Mouse (Mus musculus) naive thymus-derived CD4-positive, alpha-beta T cell, adult 5 months (primary cell): ENCODE data around the gene Zfr2. TPM values are rescaled to one million over a fixed set of nuclear protein-coding genes. Genes with fewer than 3 reads are reported as not detected.

ENCODE experiments used
- polyA plus RNA-seq: library from polyadenylated mRNA; unstranded; fragments of 100-300 nt; shearing (Covaris generic); gene quantifications from one replicate; pipeline ENCODE4 v1.2.1, GENCODE M21; 2017

The Zfr2 gene
- 4.1 TPM for polyA plus RNA-seq

DNA sequence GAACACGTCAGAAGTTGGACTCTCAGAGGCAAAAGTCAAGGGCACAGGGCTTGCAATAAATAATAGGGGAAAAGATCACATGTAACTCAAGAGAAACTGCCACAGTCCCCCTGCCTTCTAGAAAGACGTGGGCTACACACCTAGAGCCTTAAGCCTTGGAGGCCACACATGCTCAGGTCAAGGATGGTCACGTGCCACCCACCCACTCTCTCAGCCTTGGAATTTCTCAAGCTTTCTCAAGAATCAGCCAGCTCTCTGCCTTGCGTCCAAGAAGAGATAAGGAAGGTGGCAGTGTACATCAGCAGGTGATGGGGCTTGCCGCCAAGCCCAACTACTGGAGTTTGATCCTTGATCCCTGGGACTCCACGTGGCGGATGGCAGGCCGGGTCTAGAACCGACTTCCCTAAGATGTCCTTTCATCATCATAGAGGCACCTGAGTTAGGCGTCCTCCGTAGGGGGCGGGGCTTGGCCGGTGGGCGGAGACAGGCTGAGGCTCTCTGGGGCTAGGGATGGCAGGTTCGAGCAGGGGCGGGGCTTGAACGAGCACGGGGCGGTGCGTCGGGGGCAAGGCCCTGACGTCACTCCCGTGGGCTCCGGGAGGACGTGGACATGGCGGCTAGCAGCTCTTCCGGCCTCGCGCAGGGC, at the start of gene Zfr2:
Gene Zfr2, plus strand, starts transcription at position 576 of the 646 bp plus-strand sequence.

DNA sequence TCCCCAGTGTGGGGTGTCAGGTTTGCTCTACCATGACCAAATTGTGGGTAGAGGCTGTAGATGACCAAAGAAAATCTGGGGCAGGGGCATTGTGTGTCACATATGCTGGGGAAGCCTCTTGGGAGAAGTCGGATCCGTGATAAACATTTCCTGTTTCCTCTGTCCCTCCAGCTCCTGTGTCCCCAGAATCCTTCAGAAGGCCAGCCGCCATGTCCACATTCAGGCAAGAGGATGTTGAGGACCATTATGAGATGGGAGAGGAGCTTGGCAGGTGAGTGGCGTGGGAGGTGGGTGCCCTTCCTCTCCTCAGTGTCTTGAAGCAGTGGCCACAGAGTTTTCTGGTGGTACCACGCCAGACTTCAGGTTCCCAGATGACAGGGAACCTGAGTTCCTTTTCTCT, 49.1 kb upstream of the Zfr2 start, which contains the start of gene 4930442H23Rik:
Gene 4930442H23Rik, minus strand, starts transcription at position 45 of the 400 bp plus-strand sequence.

GRCm38 (mm10) chr10:81201807-81202758, 30.9 kb upstream of the Zfr2 start, which contains the start of gene Nmrk2:
Gene Nmrk2, minus strand, starts transcription at chr10:81202051.

GRCm38 (mm10) chr10:81230438-81231332, 2.3 kb upstream of the Zfr2 start, which contains the start of gene Atcay:
Gene Atcay, minus strand, starts transcription at chr10:81230833.

DNA sequence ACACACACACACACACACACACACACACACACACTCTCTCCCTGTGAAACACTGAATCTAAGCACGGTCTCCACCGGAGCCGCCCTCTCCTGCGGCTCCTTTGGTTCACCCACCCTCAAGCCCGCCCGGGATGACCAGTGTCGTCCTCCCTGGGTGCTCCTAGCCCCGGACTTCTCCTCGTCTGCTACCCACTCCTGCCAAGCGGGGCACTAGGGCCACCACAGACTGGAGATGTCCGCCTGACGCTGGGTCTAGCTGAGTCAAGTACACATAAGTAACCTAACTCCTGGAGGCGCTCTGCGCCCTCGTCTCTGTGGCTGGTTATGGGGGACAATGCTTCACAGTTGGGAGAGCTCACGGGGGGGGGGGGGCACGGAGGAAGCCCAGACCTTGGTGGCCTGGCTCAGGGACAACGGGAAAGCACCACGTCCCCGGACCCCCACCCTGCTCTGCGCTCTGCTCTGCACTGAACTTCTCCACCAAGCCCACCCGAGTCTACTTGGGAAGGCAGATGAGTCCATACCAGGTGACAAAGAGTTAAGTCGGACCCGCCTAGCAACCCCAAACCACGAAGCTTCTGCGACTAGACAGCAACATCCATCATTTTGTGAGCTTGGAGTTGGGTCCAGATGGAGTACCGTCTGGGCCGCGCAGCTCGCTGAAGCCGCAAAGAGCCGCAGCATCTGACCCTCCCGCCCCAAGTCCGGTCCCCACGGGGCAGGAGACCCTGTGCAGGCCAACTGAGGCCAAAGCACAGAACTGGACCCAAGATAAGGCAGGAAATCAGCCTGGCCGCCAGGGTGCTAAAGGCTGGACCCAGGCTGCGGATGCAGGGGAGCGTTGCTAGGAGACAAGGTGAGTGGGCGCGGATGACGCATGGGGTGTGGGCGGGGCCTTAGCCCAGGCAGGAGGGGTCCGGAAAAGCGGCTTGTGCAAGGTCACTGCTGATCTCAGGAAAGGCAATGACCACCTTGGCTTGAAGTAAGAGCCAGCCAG, 19.8 kb downstream of the Zfr2 start, which contains the start of gene Matk:
Gene Matk, plus strand, starts transcription at position 512 of the 996 bp plus-strand sequence.

DNA sequence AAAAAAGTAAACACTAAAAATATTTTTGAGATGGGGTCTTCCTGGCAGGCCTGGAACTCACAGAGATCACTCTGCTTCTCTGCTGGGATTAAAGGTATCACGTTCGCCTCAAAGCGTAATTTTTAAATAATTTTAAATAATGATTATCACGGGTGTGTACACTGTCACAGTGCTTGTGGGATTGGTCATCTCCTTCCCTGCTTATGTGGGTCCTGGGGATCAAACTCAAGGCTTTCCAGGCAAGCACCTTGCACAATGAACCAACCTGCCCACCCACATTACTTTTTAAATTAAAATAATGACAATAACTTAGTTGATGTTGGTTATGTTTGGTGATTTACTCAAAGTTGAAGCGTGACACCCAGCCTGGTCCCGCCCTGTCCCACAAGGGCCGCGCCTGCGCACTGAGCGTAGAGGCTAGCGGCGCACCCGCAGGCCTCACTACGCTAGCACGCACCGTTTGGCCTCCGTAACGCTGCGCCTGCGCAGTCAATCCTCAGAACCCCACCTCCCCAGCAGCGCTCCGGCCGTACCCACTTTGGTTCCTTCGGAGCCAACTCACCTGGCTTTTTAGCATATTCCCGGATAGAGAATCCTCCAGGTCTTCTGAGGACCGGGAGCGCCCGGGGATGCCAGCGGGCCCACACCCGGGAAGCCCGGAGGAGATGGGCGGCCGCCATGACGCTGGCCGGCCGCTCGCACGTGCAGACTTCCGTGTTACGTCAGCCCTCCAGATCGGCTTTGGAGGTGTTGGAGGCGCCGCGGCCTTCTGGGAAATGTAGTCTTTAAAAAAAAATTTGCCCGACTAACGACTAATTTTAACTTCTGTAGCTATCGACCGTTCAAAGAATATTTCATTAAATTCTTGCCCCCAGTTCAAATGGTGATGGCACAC, 33.5 kb downstream of the Zfr2 start, which contains the start of the genes Mrpl54 and Apba3:
Gene Mrpl54, minus strand, starts transcription at position 724 of the 895 bp plus-strand sequence.
Gene Apba3, plus strand, starts transcription at position 750 of the 895 bp plus-strand sequence.

GRCm38 (mm10) chr10:81291511-81292104, 58.7 kb downstream of the Zfr2 start, which contains the start of gene Tjp3:
Gene Tjp3, minus strand, starts transcription at chr10:81291581.

DNA sequence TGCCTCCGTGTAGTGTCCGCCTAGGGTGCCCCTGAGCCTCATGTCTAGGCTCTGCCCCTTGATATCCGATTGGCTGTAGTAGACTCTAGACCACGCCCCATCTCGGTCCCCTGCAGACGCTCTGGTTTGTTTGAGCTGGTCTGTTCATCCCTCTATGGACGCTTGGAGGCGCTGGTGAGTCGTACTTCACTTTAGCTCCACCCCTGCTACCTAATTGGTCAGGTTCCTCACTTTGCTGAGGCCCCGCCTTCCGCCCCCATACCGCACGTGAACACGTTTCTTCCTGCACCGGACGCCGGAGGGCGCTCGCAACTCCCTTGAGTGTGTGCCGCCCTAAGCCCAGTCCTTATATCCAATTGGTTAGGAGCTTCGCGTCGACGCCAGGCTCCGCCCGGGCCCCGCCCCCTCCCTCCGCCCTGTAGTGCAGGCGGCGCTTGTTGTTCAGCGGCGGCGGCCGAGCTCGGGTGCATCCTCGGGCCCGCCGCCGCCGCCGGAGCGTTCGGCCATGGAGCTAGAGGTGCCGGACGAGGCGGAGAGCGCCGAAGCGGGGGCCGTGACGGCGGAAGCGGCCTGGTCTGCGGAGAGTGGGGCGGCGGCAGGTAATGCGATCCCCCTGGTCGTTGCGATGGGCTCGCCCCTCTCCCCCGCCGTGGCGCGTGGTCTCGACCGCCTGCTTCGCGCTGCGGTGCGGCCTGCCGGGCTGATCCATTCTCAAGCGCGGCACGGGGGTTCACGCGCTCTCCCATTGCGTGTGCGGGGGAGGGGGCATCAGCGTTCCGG, 59.8 kb downstream of the Zfr2 start, which contains the start of gene Pip5k1c:
Gene Pip5k1c, plus strand, starts transcription at position 410 of the 780 bp plus-strand sequence.

Other genes with a start within 250 kb of the Zfr2 start
- not detected for gene Gng7, start 218.2 kb upstream of the Zfr2 start, polyA plus RNA-seq
- gene Diras1, start 207.5 kb upstream of the Zfr2 start, polyA plus RNA-seq, result not detected
- gene Slc39a3, start 195.7 kb upstream of the Zfr2 start, polyA plus RNA-seq, result 14.7 TPM
- 68.7 TPM for gene Sgta, start 173.0 kb upstream of the Zfr2 start, polyA plus RNA-seq
- 6.5 TPM for gene Thop1, start 163.1 kb upstream of the Zfr2 start, polyA plus RNA-seq
- gene Creb3l3, start 134.3 kb upstream of the Zfr2 start, polyA plus RNA-seq, result not detected
- 160 TPM for gene Map2k2, start 127.2 kb upstream of the Zfr2 start, polyA plus RNA-seq
- 68.2 TPM for gene Zbtb7a, start 97.9 kb upstream of the Zfr2 start, polyA plus RNA-seq
- 41.3 TPM for gene Pias4, start 65.2 kb upstream of the Zfr2 start, polyA plus RNA-seq
- gene Eef2, start 56.5 kb upstream of the Zfr2 start, polyA plus RNA-seq, result 1,105 TPM
- 83.9 TPM for gene Dapk3, start 50.1 kb upstream of the Zfr2 start, polyA plus RNA-seq
- 0.39 TPM for gene 4930442H23Rik, start 49.3 kb upstream of the Zfr2 start, polyA plus RNA-seq
- not detected for gene Nmrk2, start 31.1 kb upstream of the Zfr2 start, polyA plus RNA-seq
- gene Atcay, start 2.3 kb upstream of the Zfr2 start, polyA plus RNA-seq, result 0.21 TPM
- gene Matk, start 19.8 kb downstream of the Zfr2 start, polyA plus RNA-seq, result 35.8 TPM
- gene Mrpl54, start 33.8 kb downstream of the Zfr2 start, polyA plus RNA-seq, result 119 TPM
- gene Apba3, start 33.8 kb downstream of the Zfr2 start, polyA plus RNA-seq, result 42.8 TPM
- gene Tjp3, start 58.4 kb downstream of the Zfr2 start, polyA plus RNA-seq, result 11.2 TPM
- 105 TPM for gene Pip5k1c, start 59.8 kb downstream of the Zfr2 start, polyA plus RNA-seq
- gene Cactin, start 87.9 kb downstream of the Zfr2 start, polyA plus RNA-seq, result 70.7 TPM
- 43.5 TPM for gene Tbxa2r, start 95.6 kb downstream of the Zfr2 start, polyA plus RNA-seq
- gene Gipc3, start 110.1 kb downstream of the Zfr2 start, polyA plus RNA-seq, result not detected
- 26.7 TPM for gene Hmg20b, start 117.3 kb downstream of the Zfr2 start, polyA plus RNA-seq
- gene Mfsd12, start 124.3 kb downstream of the Zfr2 start, polyA plus RNA-seq, result 4.4 TPM
- 0.62 TPM for gene 4930404N11Rik, start 132.7 kb downstream of the Zfr2 start, polyA plus RNA-seq
- gene Fzr1, start 145.4 kb downstream of the Zfr2 start, polyA plus RNA-seq, result 40.3 TPM
- 50.0 TPM for gene Dohh, start 151.3 kb downstream of the Zfr2 start, polyA plus RNA-seq
- gene Gm48551, start 151.3 kb downstream of the Zfr2 start, polyA plus RNA-seq, result 2.8 TPM
- gene Gm48552, start 155.8 kb downstream of the Zfr2 start, polyA plus RNA-seq, result 0.90 TPM
- gene Smim24, start 159.9 kb downstream of the Zfr2 start, polyA plus RNA-seq, result 1.7 TPM
- 16.5 TPM for gene Nfic, start 222.5 kb downstream of the Zfr2 start, polyA plus RNA-seq
- not detected for gene Celf5, start 249.6 kb downstream of the Zfr2 start, polyA plus RNA-seq